Comparison of ENCODE assay signal across 18 mouse cellular contexts in the genomic region with DNA sequence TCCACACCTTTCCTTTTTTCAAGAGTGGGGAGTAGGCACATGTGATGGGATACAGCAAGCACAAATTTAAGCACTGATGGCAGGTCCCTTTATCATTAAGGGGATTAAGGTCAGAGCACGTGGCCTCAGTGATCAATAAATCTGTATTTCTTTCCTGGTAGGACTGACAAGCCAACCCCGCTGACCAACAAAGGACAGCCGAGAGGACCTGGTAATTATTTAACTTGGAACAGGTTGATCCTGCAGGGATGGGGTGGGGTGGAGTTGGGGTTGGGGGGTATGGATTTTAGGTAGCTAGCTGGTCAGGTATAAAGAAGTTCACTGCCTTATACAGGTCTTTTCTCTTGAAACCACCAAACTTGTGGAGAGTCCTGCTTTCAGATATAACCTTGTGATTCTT. TPM values are rescaled to one million over a fixed set of nuclear protein-coding genes. Genes with fewer than 3 reads are reported as not detected.
DNase-seq lines count a peak whose midpoint lies in the region; ATAC-seq and TF ChIP-seq lines count a peak whose summit lies in the region.
"Had no signal": no experiment of that assay in that cellular context is flagged by ENCODE, and none has a peak within 500 bp of the region (broad histone marks: within the 10 kb centered on the region; RNA-seq: fewer than 3 reads in every experiment).

No protein-coding gene starts in this region.

- 77% methylated on average over 3 of the region's 3 CpGs for WGBS in hindbrain, embryonic 13.5 days
- 84% methylated on average over 3 of the region's 3 CpGs for WGBS in hindbrain, embryonic 14.5 days
- WGBS in intestine, embryonic 14.5 days: 74% methylated on average over 3 of the region's 3 CpGs
- 67% methylated on average over 3 of the region's 3 CpGs for WGBS in liver, embryonic 14.5 days (ENCODE audit: insufficient replicate concordance)
- WGBS in midbrain, embryonic 10.5 days: 86% methylated on average over 3 of the region's 3 CpGs

- DNase-seq in gastrocnemius, adult 2 months: no peak
- DNase-seq in gastrocnemius, postnatal 25 days: no peak
- DNase-seq in hindbrain, embryonic 14.5 days (ENCODE audit: low spot score): no peak
- DNase-seq in intestine, embryonic 14.5 days (ENCODE audit: low spot score): no peak
- no peak for DNase-seq in liver, embryonic 14.5 days (ENCODE audit: low read depth in 3 of 3, low spot score in 3 of 3)
- no peak for DNase-seq in midbrain, embryonic 10.5 days (ENCODE audit: low spot score)
- no peak for DNase-seq in urinary bladder, adult 18-20 months (ENCODE audit: low spot score in 2 of 2)
- DNase-seq: cerebellum, adult 8-10 months; layer of hippocampus, postnatal 36 days; thymus, postnatal 4 days had no signal

- H3K4me2 ChIP-seq in hindbrain, embryonic 13.5 days: no peak overlapping the region
- no peak overlapping the region for H3K4me2 ChIP-seq in hindbrain, embryonic 14.5 days (replicated peaks)
- H3K4me2 ChIP-seq in intestine, embryonic 14.5 days (ENCODE audit: low read length): no peak overlapping the region
- H3K4me2 ChIP-seq in liver, embryonic 14.5 days (ENCODE audit: low read depth): no peak overlapping the region
- H3K4me2 ChIP-seq: hindbrain, embryonic 15.5 days; limb, embryonic 12.5 days; neural tube, embryonic 12.5 days; stomach, embryonic 15.5 days had no signal

- H3K9me3 ChIP-seq in hindbrain, embryonic 13.5 days: no peaks in the 10 kb centered on the region
- H3K9me3 ChIP-seq in hindbrain, embryonic 14.5 days (ENCODE audit: control insufficient read depth, low read length): no peaks in the 10 kb centered on the region
- H3K9me3 ChIP-seq in intestine, embryonic 14.5 days (ENCODE audit: control insufficient read depth, low read length): no peaks in the 10 kb centered on the region
- no peaks in the 10 kb centered on the region for H3K9me3 ChIP-seq in liver, embryonic 14.5 days (ENCODE audit: control insufficient read depth, low read length)
- no peaks in the 10 kb centered on the region for H3K9me3 ChIP-seq in midbrain, embryonic 10.5 days (replicated peaks)
- H3K9me3 ChIP-seq: hindbrain, embryonic 15.5 days; limb, embryonic 12.5 days; neural tube, embryonic 12.5 days; stomach, embryonic 15.5 days had no signal

- H3K27me3 ChIP-seq in hindbrain, embryonic 13.5 days: no peaks in the 10 kb centered on the region
- no peaks in the 10 kb centered on the region for H3K27me3 ChIP-seq in hindbrain, embryonic 14.5 days (ENCODE audit: control insufficient read depth, insufficient read depth, low read length)
- H3K27me3 ChIP-seq in intestine, embryonic 14.5 days (replicated peaks; ENCODE audit: control insufficient read depth, insufficient read depth, low read length): no peaks in the 10 kb centered on the region
- H3K27me3 ChIP-seq in liver, embryonic 14.5 days (ENCODE audit: control insufficient read depth, insufficient read depth, low read length): no peaks in the 10 kb centered on the region
- no peaks in the 10 kb centered on the region for H3K27me3 ChIP-seq in midbrain, embryonic 10.5 days (ENCODE audit: low read depth, poor library complexity, severe bottlenecking)
- H3K27me3 ChIP-seq: hindbrain, embryonic 15.5 days; limb, embryonic 12.5 days; neural tube, embryonic 12.5 days; Patski; stomach, embryonic 15.5 days had no signal

- ATAC-seq in hindbrain, embryonic 13.5 days (ENCODE audit: low FRiP score): no peak
- ATAC-seq in hindbrain, embryonic 14.5 days (ENCODE audit: low FRiP score): no peak
- no peak for ATAC-seq in intestine, embryonic 14.5 days (replicated peaks; ENCODE audit: low FRiP score, low TSS enrichment, low read depth)
- 0 out of 2 replicates have a peak, but pooled peaks have one; percentile 32 for ATAC-seq in liver, embryonic 14.5 days (ENCODE audit: insufficient read depth)
- ATAC-seq: forebrain, embryonic 16.5 days; midbrain, embryonic 16.5 days; Patski had no signal

- peak overlapping the region; percentile 89 for H3K27ac ChIP-seq in gastrocnemius, adult 2 months
- H3K27ac ChIP-seq in hindbrain, embryonic 13.5 days: no peak overlapping the region
- no peak overlapping the region for H3K27ac ChIP-seq in hindbrain, embryonic 14.5 days
- H3K27ac ChIP-seq in intestine, embryonic 14.5 days (ENCODE audit: low read depth): peak overlapping the region; percentile 47; the same call in 1 of the 2 replicates
- H3K27ac ChIP-seq in liver, embryonic 14.5 days: no peak overlapping the region
- H3K27ac ChIP-seq in midbrain, embryonic 10.5 days (replicated peaks): no peak overlapping the region
- H3K27ac ChIP-seq: hindbrain, embryonic 15.5 days; limb, embryonic 12.5 days; neural tube, embryonic 12.5 days had no signal

- no peak overlapping the region for H3K4me3 ChIP-seq in gastrocnemius, adult 2 months
- no peak overlapping the region for H3K4me3 ChIP-seq in hindbrain, embryonic 13.5 days
- no peak overlapping the region for H3K4me3 ChIP-seq in hindbrain, embryonic 14.5 days (replicated peaks; ENCODE audit: low read length)
- no peak overlapping the region for H3K4me3 ChIP-seq in intestine, embryonic 14.5 days (ENCODE audit: low read depth, low read length)
- H3K4me3 ChIP-seq in liver, embryonic 14.5 days (ENCODE audit: insufficient read depth in 1 of 2, low read depth in 2 of 2, low read length in 2 of 2): no peak overlapping the region
- H3K4me3 ChIP-seq in midbrain, embryonic 10.5 days: no peak overlapping the region
- H3K4me3 ChIP-seq: hindbrain, embryonic 15.5 days; limb, embryonic 12.5 days; neural tube, embryonic 12.5 days; stomach, embryonic 15.5 days had no signal

- peak overlapping the region; percentile 39; the same call in 1 of the 2 replicates for H3K9ac ChIP-seq in hindbrain, embryonic 13.5 days
- H3K9ac ChIP-seq in hindbrain, embryonic 14.5 days: no peak overlapping the region
- no peak overlapping the region for H3K9ac ChIP-seq in intestine, embryonic 14.5 days (ENCODE audit: low read length)
- H3K9ac ChIP-seq in liver, embryonic 14.5 days (replicated peaks): no peak overlapping the region
- H3K9ac ChIP-seq: hindbrain, embryonic 15.5 days; limb, embryonic 12.5 days; neural tube, embryonic 12.5 days; stomach, embryonic 15.5 days had no signal

- TF ChIP-seq EP300 in liver, embryonic 14.5 days (IDR thresholded peaks at IDR 0.05; ENCODE audit: low read depth): no peak

- intact Hi-C loops in gastrocnemius, adult 2 months (cut with DNase I): loop anchor here (10.0 kb wide), 2 partner anchors 150 to 190 kb away; no protein-coding TSS in a partner anchor

- peaks cover 83% of the 10 kb centered on the region for H3K36me3 ChIP-seq in hindbrain, embryonic 13.5 days
- H3K36me3 ChIP-seq in hindbrain, embryonic 14.5 days (replicated peaks; ENCODE audit: control insufficient read depth, insufficient read depth): peaks cover 93% of the 10 kb centered on the region
- H3K36me3 ChIP-seq in intestine, embryonic 14.5 days (ENCODE audit: control insufficient read depth, insufficient read depth, low read length): peaks cover 60% of the 10 kb centered on the region
- no peaks in the 10 kb centered on the region for H3K36me3 ChIP-seq in liver, embryonic 14.5 days (replicated peaks; ENCODE audit: control insufficient read depth, insufficient read depth, low read depth)
- peaks cover 99% of the 10 kb centered on the region for H3K36me3 ChIP-seq in midbrain, embryonic 10.5 days
- H3K36me3 ChIP-seq: stomach, embryonic 15.5 days had no signal

- H3K4me1 ChIP-seq in hindbrain, embryonic 13.5 days (replicated peaks): no peaks in the 10 kb centered on the region
- H3K4me1 ChIP-seq in hindbrain, embryonic 14.5 days (replicated peaks; ENCODE audit: control insufficient read depth, insufficient read depth, low read length): no peaks in the 10 kb centered on the region
- H3K4me1 ChIP-seq in intestine, embryonic 14.5 days (replicated peaks; ENCODE audit: control insufficient read depth, insufficient read depth, low read length): no peaks in the 10 kb centered on the region
- peaks cover 0 to 10% of the 10 kb centered on the region in 2 experiments; a peak in 2 of 4 replicates for H3K4me1 ChIP-seq in liver, embryonic 14.5 days (replicated peaks; ENCODE audit: control insufficient read depth in 2 of 2, insufficient read depth in 2 of 2, low read length in 1 of 2)
- no peaks in the 10 kb centered on the region for H3K4me1 ChIP-seq in midbrain, embryonic 10.5 days
- H3K4me1 ChIP-seq: hindbrain, embryonic 15.5 days; limb, embryonic 12.5 days; neural tube, embryonic 12.5 days; stomach, embryonic 15.5 days had no signal

- TF ChIP-seq CTCF in gastrocnemius, adult 2 months (IDR thresholded peaks at IDR 0.05): no peak
- no peak for TF ChIP-seq CTCF in liver, embryonic 14.5 days (IDR thresholded peaks at IDR 0.05; ENCODE audit: low read depth)

RNA-seq across cellular contexts. Expression of gene Cpsf3, which starts 20.2 kb away (rescaled TPM):
- total RNA-seq in gastrocnemius, adult 2 months (2021): 10 to 100 TPM; 17.3 to 21.0 TPM
- total RNA-seq in gastrocnemius, postnatal 25 days (2021): 10 to 100 TPM; 19.0 to 20.1 TPM
- 97.7 and 98.1 TPM in 2 replicates for polyA plus RNA-seq in hindbrain, embryonic 13.5 days (2015; fragmentation: Nextera tagmentation; extraction: Ambion mirVana)
- 88.1 and 88.5 TPM in 2 replicates for polyA plus RNA-seq in hindbrain, embryonic 14.5 days (2014; fragmentation: Nextera tagmentation; extraction: Ambion mirVana)
- polyA plus RNA-seq in intestine, embryonic 14.5 days (2014; fragmentation: Nextera tagmentation; extraction: Ambion mirVana): 121 and 122 TPM in 2 replicates
- 17.1 and 23.2 TPM in 2 replicates for polyA plus RNA-seq in liver, embryonic 14.5 days (2012; rRNA removed)
- polyA plus RNA-seq in liver, embryonic 14.5 days (2014; fragmentation: Nextera tagmentation; extraction: Ambion mirVana): 39.3 and 41.1 TPM in 2 replicates
- polyA plus RNA-seq in midbrain, embryonic 10.5 days (2016; fragmentation: Nextera tagmentation; extraction: Ambion mirVana): 142 and 148 TPM in 2 replicates

RNA-seq across cellular contexts. Expression of gene Itgb1bp1, which starts 21.1 kb away (rescaled TPM):
- total RNA-seq in gastrocnemius, adult 2 months (2021): 10 to 100 TPM; 39.0 to 42.1 TPM
- total RNA-seq in gastrocnemius, postnatal 25 days (2021): 10 to 100 TPM; 34.8 to 37.9 TPM
- 38.4 TPM in 2 replicates for polyA plus RNA-seq in hindbrain, embryonic 13.5 days (2015; fragmentation: Nextera tagmentation; extraction: Ambion mirVana)
- 37.3 and 37.4 TPM in 2 replicates for polyA plus RNA-seq in hindbrain, embryonic 14.5 days (2014; fragmentation: Nextera tagmentation; extraction: Ambion mirVana)
- 48.7 and 50.5 TPM in 2 replicates for polyA plus RNA-seq in intestine, embryonic 14.5 days (2014; fragmentation: Nextera tagmentation; extraction: Ambion mirVana)
- polyA plus RNA-seq in liver, embryonic 14.5 days (2012; rRNA removed): 8.9 and 10.8 TPM in 2 replicates
- 22.6 and 22.8 TPM in 2 replicates for polyA plus RNA-seq in liver, embryonic 14.5 days (2014; fragmentation: Nextera tagmentation; extraction: Ambion mirVana)
- 43.0 and 44.8 TPM in 2 replicates for polyA plus RNA-seq in midbrain, embryonic 10.5 days (2016; fragmentation: Nextera tagmentation; extraction: Ambion mirVana)

RNA-seq across cellular contexts. Expression of gene Iah1, which starts 51.2 kb away (rescaled TPM):
- 1 to 10 TPM; 4.5 to 6.3 TPM for total RNA-seq in gastrocnemius, adult 2 months (2021)
- 10 to 100 TPM in 1 of 2 experiments, 1 to 10 TPM in 1; 3.7 to 10.9 TPM for total RNA-seq in gastrocnemius, postnatal 25 days (2021)
- polyA plus RNA-seq in hindbrain, embryonic 13.5 days (2015; fragmentation: Nextera tagmentation; extraction: Ambion mirVana): 37.9 and 39.3 TPM in 2 replicates
- polyA plus RNA-seq in hindbrain, embryonic 14.5 days (2014; fragmentation: Nextera tagmentation; extraction: Ambion mirVana): 28.4 and 36.5 TPM in 2 replicates
- polyA plus RNA-seq in intestine, embryonic 14.5 days (2014; fragmentation: Nextera tagmentation; extraction: Ambion mirVana): 48.4 and 51.7 TPM in 2 replicates
- polyA plus RNA-seq in liver, embryonic 14.5 days (2012; rRNA removed): 23.8 and 27.2 TPM in 2 replicates
- polyA plus RNA-seq in liver, embryonic 14.5 days (2014; fragmentation: Nextera tagmentation; extraction: Ambion mirVana): 34.0 and 38.1 TPM in 2 replicates
- polyA plus RNA-seq in midbrain, embryonic 10.5 days (2016; fragmentation: Nextera tagmentation; extraction: Ambion mirVana): 44.8 and 49.3 TPM in 2 replicates

Comparison
In these comparisons a context has a peak if more than half of its experiments do, and no peak if none do; other contexts are left out.
1. H3K27ac ChIP-seq: peak in gastrocnemius, adult 2 months (single experiment) and intestine, embryonic 14.5 days (single experiment); none in hindbrain, embryonic 13.5 days (single experiment), hindbrain, embryonic 14.5 days (single experiment), liver, embryonic 14.5 days (single experiment) and midbrain, embryonic 10.5 days (single experiment).